Mouse (Mus musculus): ENCODE results near the gene Chmp4b. TPM values are rescaled to one million over a fixed set of nuclear protein-coding genes. Genes with fewer than 3 reads are reported as not detected.

The Chmp4b gene
- polyA plus RNA-seq, 1 experiment from 2014 or later, result 22.1 TPM

- Histone ChIP-seq H3K27ac (ENCODE audit: low read length) (peak overlapping the region; percentile 15; the same call in 1 of the 2 replicates), H3K9me3 (replicated peaks; ENCODE audit: control insufficient read depth, low read length, poor library complexity, severe bottlenecking) (no peaks in the 10 kb centered on the region), H3K4me2 (ENCODE audit: low read length) (peak overlapping the region; percentile 57), H3K36me3 (ENCODE audit: control insufficient read depth, insufficient read depth, low read length) (no peaks in the 10 kb centered on the region), H3K4me3 (ENCODE audit: low read depth, low read length) (no peak overlapping the region; the same call in 1 of the 2 replicates), H3K4me1 (ENCODE audit: control insufficient read depth, insufficient read depth, low read length) (peaks cover 27% of the 10 kb centered on the region), H3K27me3 (ENCODE audit: control insufficient read depth, insufficient read depth, low read depth, low read length) (no peaks in the 10 kb centered on the region), H3K9ac (ENCODE audit: low read depth, low read length) (0 out of 2 replicates have a peak overlapping the region, but pooled peaks have one; percentile 55)
- 91% methylated on average over 2 of the region's 2 CpGs for WGBS
- no peak for ATAC-seq
These were observed 4.4 kb downstream of the Chmp4b start for GRCm38 (mm10) chr2:154655878-154656414.

GRCm38 (mm10) chr2:154656710-154657485, 5.4 kb downstream of the Chmp4b start:
- peak overlapping the region; percentile 76 for H3K27ac ChIP-seq (ENCODE audit: low read length)
- H3K9ac ChIP-seq (ENCODE audit: low read depth, low read length), result peak overlapping the region; percentile 90
- peak overlapping the region; percentile 81 for H3K4me3 ChIP-seq (ENCODE audit: low read depth, low read length)
- under 1% methylated on average over 67 of the region's 67 CpGs for WGBS
- H3K4me2 ChIP-seq (ENCODE audit: low read length), result peak overlapping the region; percentile 98
- peaks cover 27% of the 10 kb centered on the region for H3K4me1 ChIP-seq (ENCODE audit: control insufficient read depth, insufficient read depth, low read length)
- 0 out of 2 replicates have a peak, but pooled peaks cover 2% of the 10 kb centered on the region for H3K36me3 ChIP-seq (ENCODE audit: control insufficient read depth, insufficient read depth, low read length)
- ATAC-seq, result peak; percentile 100
- H3K27me3 ChIP-seq (ENCODE audit: control insufficient read depth, insufficient read depth, low read depth, low read length), result no peaks in the 10 kb centered on the region
- H3K9me3 ChIP-seq (replicated peaks; ENCODE audit: control insufficient read depth, low read length, poor library complexity, severe bottlenecking), result no peaks in the 10 kb centered on the region

- Histone ChIP-seq H3K4me3 (ENCODE audit: low read depth, low read length) (peak overlapping the region; percentile 81), H3K36me3 (ENCODE audit: control insufficient read depth, insufficient read depth, low read length) (0 out of 2 replicates have a peak, but pooled peaks cover 2% of the 10 kb centered on the region), H3K4me1 (ENCODE audit: control insufficient read depth, insufficient read depth, low read length) (peaks cover 27% of the 10 kb centered on the region), H3K9me3 (replicated peaks; ENCODE audit: control insufficient read depth, low read length, poor library complexity, severe bottlenecking) (no peaks in the 10 kb centered on the region), H3K9ac (ENCODE audit: low read depth, low read length) (peak overlapping the region; percentile 90), H3K27me3 (ENCODE audit: control insufficient read depth, insufficient read depth, low read depth, low read length) (no peaks in the 10 kb centered on the region), H3K27ac (ENCODE audit: low read length) (peak overlapping the region; percentile 76), H3K4me2 (ENCODE audit: low read length) (peak overlapping the region; percentile 98)
- 17% methylated on average over 12 of the region's 12 CpGs for WGBS
- no peak; the same call in 1 of the 2 replicates for ATAC-seq
These were observed 6.2 kb downstream of the Chmp4b start for GRCm38 (mm10) chr2:154657486-154658237.

GRCm38 (mm10) chr2:154659070-154659469, 7.6 kb downstream of the Chmp4b start:
- Histone ChIP-seq H3K9ac (ENCODE audit: low read depth, low read length) (peak overlapping the region; percentile 48; the same call in 1 of the 2 replicates), H3K27ac (ENCODE audit: low read length) (no peak overlapping the region), H3K4me1 (ENCODE audit: control insufficient read depth, insufficient read depth, low read length) (peaks cover 27% of the 10 kb centered on the region), H3K27me3 (ENCODE audit: control insufficient read depth, insufficient read depth, low read depth, low read length) (no peaks in the 10 kb centered on the region), H3K36me3 (ENCODE audit: control insufficient read depth, insufficient read depth, low read length) (0 out of 2 replicates have a peak, but pooled peaks cover 2% of the 10 kb centered on the region), H3K9me3 (replicated peaks; ENCODE audit: control insufficient read depth, low read length, poor library complexity, severe bottlenecking) (no peaks in the 10 kb centered on the region), H3K4me3 (ENCODE audit: low read depth, low read length) (no peak overlapping the region), H3K4me2 (ENCODE audit: low read length) (peak overlapping the region; percentile 98)
- WGBS, result 79% methylated on average over 4 of the region's 4 CpGs
- ATAC-seq, result no peak

GRCm38 (mm10) chr2:154659531-154660074, 8.1 kb downstream of the Chmp4b start:
- no peak overlapping the region for H3K27ac ChIP-seq (ENCODE audit: low read length)
- no peak overlapping the region for H3K4me3 ChIP-seq (ENCODE audit: low read depth, low read length)
- H3K4me1 ChIP-seq (ENCODE audit: control insufficient read depth, insufficient read depth, low read length), result peaks cover 27% of the 10 kb centered on the region
- H3K27me3 ChIP-seq (ENCODE audit: control insufficient read depth, insufficient read depth, low read depth, low read length), result no peaks in the 10 kb centered on the region
- H3K4me2 ChIP-seq (ENCODE audit: low read length), result peak overlapping the region; percentile 98
- WGBS, result 94% methylated on average over 5 of the region's 5 CpGs
- no peaks in the 10 kb centered on the region for H3K9me3 ChIP-seq (replicated peaks; ENCODE audit: control insufficient read depth, low read length, poor library complexity, severe bottlenecking)
- H3K36me3 ChIP-seq (ENCODE audit: control insufficient read depth, insufficient read depth, low read length), result 0 out of 2 replicates have a peak, but pooled peaks cover 2% of the 10 kb centered on the region
- no peak overlapping the region for H3K9ac ChIP-seq (ENCODE audit: low read depth, low read length)
- ATAC-seq, result no peak

GRCm38 (mm10) chr2:154668680-154669079, 17.2 kb downstream of the Chmp4b start:
- ATAC-seq, result no peak
- no peak overlapping the region for H3K4me2 ChIP-seq (ENCODE audit: low read length)
- H3K27me3 ChIP-seq (ENCODE audit: control insufficient read depth, insufficient read depth, low read depth, low read length), result no peaks in the 10 kb centered on the region
- no peak overlapping the region for H3K4me3 ChIP-seq (ENCODE audit: low read depth, low read length)
- no peaks in the 10 kb centered on the region for H3K4me1 ChIP-seq (ENCODE audit: control insufficient read depth, insufficient read depth, low read length)
- 94% methylated on average over 7 of the region's 7 CpGs for WGBS
- H3K9ac ChIP-seq (ENCODE audit: low read depth, low read length), result no peak overlapping the region
- no peak overlapping the region for H3K27ac ChIP-seq (ENCODE audit: low read length)
- no peaks in the 10 kb centered on the region for H3K9me3 ChIP-seq (replicated peaks; ENCODE audit: control insufficient read depth, low read length, poor library complexity, severe bottlenecking)
- 0 out of 2 replicates have a peak, but pooled peaks cover 3% of the 10 kb centered on the region for H3K36me3 ChIP-seq (ENCODE audit: control insufficient read depth, insufficient read depth, low read length)

- 0 out of 2 replicates have a peak, but pooled peaks cover 3% of the 10 kb centered on the region for H3K36me3 ChIP-seq (ENCODE audit: control insufficient read depth, insufficient read depth, low read length)
- ATAC-seq, result no peak
- no peak overlapping the region for H3K27ac ChIP-seq (ENCODE audit: low read length)
- no peaks in the 10 kb centered on the region for H3K9me3 ChIP-seq (replicated peaks; ENCODE audit: control insufficient read depth, low read length, poor library complexity, severe bottlenecking)
- no peak overlapping the region for H3K4me2 ChIP-seq (ENCODE audit: low read length)
- H3K9ac ChIP-seq (ENCODE audit: low read depth, low read length), result no peak overlapping the region
- no peaks in the 10 kb centered on the region for H3K27me3 ChIP-seq (ENCODE audit: control insufficient read depth, insufficient read depth, low read depth, low read length)
- H3K4me3 ChIP-seq (ENCODE audit: low read depth, low read length), result no peak overlapping the region
- 71% methylated on average over 4 of the region's 4 CpGs for WGBS
- peaks cover 3% of the 10 kb centered on the region; the same call in 1 of the 2 replicates for H3K4me1 ChIP-seq (ENCODE audit: control insufficient read depth, insufficient read depth, low read length)
These were observed 18.6 kb downstream of the Chmp4b start for GRCm38 (mm10) chr2:154670106-154670505.

- H3K36me3 ChIP-seq (ENCODE audit: control insufficient read depth, insufficient read depth, low read length), result 0 out of 2 replicates have a peak, but pooled peaks cover 3% of the 10 kb centered on the region
- peaks cover 3% of the 10 kb centered on the region; the same call in 1 of the 2 replicates for H3K4me1 ChIP-seq (ENCODE audit: control insufficient read depth, insufficient read depth, low read length)
- no peak overlapping the region for H3K9ac ChIP-seq (ENCODE audit: low read depth, low read length)
- H3K27me3 ChIP-seq (ENCODE audit: control insufficient read depth, insufficient read depth, low read depth, low read length), result no peaks in the 10 kb centered on the region
- no peak for ATAC-seq
- 74% methylated on average over 4 of the region's 4 CpGs for WGBS
- H3K27ac ChIP-seq (ENCODE audit: low read length), result no peak overlapping the region
- H3K4me3 ChIP-seq (ENCODE audit: low read depth, low read length), result no peak overlapping the region
- no peak overlapping the region for H3K4me2 ChIP-seq (ENCODE audit: low read length)
- no peaks in the 10 kb centered on the region for H3K9me3 ChIP-seq (replicated peaks; ENCODE audit: control insufficient read depth, low read length, poor library complexity, severe bottlenecking)
These were observed 19.2 kb downstream of the Chmp4b start for GRCm38 (mm10) chr2:154670741-154671140.

Measured in midbrain, embryonic 16.5 days (tissue).